Mouse (Mus musculus): ENCODE results near the gene Anpep.

The Anpep gene
- long read RNA-seq, experiment 1 = 0 reads
- long read RNA-seq, experiment 2, partial matches to known transcripts = 0 of 1 reads
- long read RNA-seq, experiment 2, other reads (novel, unspliced or antisense) = 1 of 1 reads

GRCm38 (mm10) chr7:79860811-79861210 lies at the start of gene Anpep:
Gene Anpep, minus strand, starts transcription at chr7:79861059.
- intact Hi-C loops (cut with DNase I) = no loop called here

GRCm38 (mm10) chr7:79907356-79907755 lies 46.5 kb upstream of the Anpep start:
- intact Hi-C loops (cut with DNase I) = no loop called here

DNA sequence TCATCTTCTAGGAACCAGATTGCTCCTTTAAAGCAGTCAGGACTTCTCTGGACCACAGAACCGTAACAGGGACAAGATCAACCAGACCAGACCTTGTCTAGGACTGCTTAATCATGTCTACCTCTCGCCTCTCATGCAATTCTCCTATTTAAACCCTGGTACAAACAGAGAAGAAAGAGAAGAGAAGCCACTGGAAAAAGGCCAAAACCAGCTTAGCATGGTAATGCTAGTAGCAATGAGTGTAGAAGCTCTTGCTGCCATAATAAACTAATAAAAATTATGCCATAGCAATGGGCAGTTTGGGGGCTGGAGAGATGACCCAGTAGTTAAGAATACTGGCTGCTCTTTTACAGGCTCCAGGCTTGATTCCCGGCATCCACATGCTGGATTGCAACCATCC lies 46.1 kb upstream of the Anpep start:
- intact Hi-C loops (cut with DNase I) = no loop called here

GRCm38 (mm10) chr7:79905193-79905592 lies 44.3 kb upstream of the Anpep start:
- intact Hi-C loops (cut with DNase I) = no loop called here

DNA sequence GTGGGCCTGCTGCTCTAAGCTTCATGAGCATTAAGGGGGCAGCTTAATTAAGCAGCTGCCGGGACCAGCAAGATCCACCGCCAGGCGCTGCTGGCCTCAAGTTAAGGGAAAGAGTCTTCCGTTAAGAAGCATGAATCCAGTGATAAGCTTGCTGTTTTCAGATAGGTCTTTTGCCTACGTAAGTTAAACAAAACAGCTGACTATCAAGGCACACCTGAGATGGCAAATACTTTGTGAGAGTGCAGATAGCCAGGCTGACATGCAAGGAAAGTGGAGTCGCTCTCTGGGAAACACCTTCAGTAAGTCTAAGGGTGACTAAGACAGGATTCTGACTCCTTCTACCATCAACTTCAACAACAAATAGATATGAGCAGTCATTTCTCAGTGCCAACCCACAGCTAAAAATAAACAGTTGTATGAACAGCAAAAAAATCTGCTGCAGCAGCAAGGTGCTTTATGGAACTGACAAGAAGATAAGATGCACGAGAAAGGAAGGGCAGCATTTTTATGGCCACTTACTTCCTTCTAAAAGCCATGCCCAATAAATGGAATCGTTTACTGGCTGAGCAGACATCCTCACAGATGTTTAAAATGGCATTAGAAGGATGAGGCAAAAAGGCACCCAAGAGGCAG lies 42.4 kb upstream of the Anpep start:
- intact Hi-C loops (cut with DNase I) = no loop called here

DNA sequence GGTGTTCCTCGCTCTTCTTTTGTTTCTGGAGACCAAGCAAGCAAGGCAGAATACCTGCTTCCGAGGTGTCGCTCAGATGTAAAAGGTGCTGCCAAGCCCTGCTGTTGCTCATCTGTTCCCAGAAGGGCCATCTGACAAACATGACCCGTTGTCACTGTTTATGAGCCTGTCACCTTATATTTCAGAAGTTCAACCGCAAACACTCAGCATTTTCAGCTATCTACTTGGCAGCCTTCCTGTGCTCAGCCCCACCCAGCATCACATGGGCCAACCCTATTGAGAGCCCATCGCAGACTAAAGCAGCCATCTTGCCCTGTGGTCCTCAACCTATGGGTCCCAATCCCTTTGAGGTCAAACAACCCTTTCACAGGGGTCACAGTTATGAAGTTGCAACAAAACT lies 39.9 kb upstream of the Anpep start:
- intact Hi-C loops (cut with DNase I) = no loop called here

DNA sequence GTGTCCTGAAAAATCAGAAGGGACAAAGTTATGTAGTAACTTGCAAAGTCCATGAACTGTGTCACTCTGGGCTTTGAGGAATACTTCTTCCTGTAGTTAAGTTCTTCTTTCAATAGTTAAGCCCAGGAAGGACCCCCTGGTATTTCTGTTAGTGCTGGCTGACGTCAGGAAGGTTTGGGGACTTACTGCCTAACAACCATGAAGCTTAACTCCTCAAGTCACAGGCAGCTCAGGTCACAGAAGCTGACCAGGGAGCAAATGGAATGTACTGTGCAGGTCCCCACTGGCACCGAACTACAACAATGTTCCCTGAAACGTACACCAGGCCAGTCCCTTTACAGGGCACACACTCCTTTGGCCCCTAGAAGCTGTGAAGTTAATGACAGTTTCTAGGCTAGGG lies 34.4 kb upstream of the Anpep start:
- intact Hi-C loops (cut with DNase I) = no loop called here

GRCm38 (mm10) chr7:79894790-79895189 lies 33.9 kb upstream of the Anpep start:
- intact Hi-C loops (cut with DNase I) = no loop called here

DNA sequence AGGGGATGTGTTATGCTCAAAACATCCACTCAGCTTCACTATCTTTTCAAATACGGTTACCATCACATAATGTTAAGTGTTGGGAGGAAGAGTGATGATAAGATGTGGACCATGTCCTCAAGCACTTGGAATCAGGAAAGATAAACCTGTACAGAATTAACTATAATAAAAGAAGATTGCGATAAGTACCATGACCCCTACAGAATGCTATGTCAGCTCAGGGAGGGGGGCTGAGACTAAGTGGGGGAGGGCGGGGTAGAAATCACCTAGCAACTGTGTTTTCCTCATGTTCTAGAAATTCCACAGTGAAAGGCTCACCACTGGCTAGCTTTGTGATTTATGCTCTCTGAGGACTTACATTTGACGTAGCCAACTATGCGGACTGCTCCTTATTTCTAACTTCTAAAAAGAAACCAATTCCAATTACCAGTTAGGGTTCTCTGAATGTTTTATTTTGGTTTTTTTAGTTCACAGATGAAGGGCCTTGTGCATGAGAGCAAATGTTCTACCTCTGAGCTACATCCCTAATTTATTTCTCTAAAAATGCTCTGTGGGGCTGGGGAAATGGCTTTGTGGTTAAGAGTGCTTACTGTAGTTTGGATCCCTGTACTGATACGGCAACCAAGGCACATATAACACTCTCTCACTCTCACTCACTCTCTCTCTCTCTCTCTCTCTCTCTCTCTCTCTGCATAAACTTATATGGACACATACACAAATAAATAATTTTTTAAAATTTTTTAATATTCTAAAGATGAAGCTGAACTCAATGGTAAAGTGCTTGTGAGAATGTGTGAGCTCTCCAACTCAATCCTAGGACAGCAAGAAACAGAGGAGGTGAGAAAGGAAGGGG lies 31.9 kb upstream of the Anpep start:
- intact Hi-C loops (cut with DNase I) = no loop called here

DNA sequence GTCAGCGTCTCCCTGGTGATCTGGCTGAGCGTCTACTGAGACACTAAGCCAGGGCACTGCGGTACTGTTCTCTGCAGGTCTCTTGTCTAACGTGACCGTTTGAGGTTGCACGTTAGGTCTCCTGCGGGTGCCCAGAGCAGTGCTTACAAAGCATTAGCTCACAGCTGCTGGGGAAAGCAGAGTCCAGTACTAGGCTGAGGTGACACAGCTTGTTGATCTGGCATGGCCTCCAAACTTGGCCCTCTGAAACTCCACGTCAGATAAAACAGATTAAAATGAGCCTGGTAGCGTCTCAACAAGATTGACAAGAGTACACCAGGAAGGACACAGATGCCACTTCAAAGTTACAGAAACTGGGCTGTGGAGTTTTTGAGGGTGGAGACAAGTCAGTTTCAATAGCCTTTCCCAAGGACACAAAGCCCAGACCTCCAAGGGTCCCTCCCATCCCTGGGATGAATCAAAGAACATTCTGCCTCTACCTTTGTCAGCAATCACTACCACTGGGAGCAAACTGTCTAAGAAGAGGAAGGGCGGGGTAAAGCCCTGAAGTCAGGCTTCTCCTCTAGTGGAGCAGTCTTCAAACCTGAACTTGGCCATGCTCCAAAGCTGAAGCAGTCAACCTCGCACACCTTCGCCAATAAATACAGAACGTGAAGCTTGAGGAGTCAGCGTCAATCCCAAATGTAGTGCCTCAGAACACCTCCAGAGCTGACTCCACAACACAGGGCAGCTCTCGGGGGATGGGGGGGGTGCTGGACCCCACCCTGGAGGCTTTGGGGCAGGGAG lies 29.8 kb upstream of the Anpep start:
- intact Hi-C loops (cut with DNase I) = no loop called here

DNA sequence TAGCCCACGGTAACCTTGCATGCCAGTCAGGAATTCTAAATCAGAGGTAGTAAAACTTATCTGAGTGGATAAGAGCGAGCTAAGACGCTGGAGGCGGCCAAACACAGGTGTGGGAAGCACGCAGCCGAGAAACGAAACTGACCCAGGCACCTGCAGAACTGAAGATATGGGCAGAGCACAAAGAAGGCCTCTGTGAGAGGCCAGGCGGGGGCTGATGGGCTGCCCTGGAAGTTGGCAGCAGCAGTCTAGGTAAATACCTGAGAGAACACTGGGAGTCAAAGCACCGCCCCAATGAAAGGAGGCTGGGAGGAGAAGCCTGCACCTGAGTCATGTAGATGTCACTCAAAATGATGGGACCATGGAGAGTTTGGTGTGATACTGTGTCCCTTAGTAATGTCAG lies 27.7 kb upstream of the Anpep start:
- intact Hi-C loops (cut with DNase I) = no loop called here

DNA sequence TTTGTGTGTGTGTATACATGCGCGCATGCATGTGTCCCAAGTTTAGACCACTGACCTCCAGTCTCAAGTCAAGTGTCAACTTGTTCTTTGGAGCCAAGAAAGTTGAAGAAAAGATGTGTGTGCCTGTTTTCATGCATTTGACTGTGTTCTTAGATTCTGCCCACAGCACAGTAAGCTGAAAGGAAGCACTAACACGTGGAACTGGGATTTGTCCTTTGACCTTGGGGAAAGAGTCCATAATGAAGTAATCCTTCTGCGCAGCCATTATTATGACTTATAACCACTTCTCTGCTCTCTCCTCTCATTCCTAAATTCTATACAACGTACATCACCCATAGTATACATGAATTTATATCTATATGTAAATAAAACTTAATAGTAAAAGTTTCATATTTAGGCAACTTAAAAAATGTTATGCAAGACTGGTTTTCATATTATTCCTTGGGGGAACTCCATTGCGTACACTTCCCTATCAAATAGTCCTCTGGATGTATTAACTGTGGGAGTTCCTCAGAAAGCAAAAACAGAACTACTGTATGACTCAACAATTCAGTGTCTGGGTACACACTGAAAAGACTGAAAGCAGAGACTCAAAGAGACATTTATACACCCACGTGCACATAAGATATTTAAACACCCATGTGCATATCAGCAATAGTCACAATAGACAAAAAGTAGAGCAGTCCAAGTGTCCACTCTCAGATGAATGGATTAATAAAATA lies 22.9 kb upstream of the Anpep start:
- intact Hi-C loops (cut with DNase I) = no loop called here

DNA sequence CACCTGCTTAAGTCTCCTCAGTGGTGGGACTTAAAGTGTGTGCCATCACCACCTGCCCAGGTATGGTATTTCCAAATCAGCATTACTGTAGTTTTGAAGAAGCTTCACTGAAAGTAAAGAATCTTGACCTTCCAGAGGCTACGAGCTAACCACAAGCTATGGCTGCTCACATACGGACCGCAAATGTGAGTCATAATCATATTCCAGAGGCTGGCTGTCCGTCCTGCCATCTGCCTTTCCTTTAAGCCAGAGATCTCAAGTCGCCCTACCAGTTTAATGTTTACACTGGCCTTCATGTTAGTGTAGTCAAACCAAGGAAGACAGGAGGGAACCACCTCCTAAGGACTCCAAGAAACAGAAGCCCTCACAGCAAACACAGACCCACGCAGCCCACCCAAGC lies 21.0 kb upstream of the Anpep start:
- intact Hi-C loops (cut with DNase I) = no loop called here

DNA sequence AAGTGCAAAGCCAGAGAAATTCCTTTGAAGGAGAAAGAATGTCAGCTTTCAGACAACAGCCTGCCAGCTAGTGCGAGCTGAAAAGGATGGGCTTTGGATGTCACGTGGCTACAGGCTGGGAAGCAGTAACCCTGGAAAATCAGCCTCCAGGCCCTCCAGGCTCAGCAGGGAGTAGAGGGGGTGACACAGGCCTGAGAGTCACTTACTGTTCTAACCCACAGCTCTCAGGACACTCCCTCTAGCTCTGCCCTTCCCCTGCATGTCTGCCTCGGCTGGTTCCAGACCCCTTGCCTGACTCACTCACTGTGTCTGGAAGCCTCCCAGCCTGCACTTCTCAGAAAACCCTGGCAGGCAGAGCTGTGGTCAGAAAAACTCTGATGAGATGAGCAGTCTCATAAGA lies 20.1 kb upstream of the Anpep start:
- intact Hi-C loops (cut with DNase I) = no loop called here

GRCm38 (mm10) chr7:79880033-79880432 lies 19.2 kb upstream of the Anpep start:
- intact Hi-C loops (cut with DNase I) = no loop called here

- intact Hi-C loops (cut with DNase I) = no loop called here
Observed at GRCm38 (mm10) chr7:79878455-79879025, 17.7 kb upstream of the Anpep start.

GRCm38 (mm10) chr7:79873407-79873806 lies 12.5 kb upstream of the Anpep start:
- intact Hi-C loops (cut with DNase I) = no loop called here

DNA sequence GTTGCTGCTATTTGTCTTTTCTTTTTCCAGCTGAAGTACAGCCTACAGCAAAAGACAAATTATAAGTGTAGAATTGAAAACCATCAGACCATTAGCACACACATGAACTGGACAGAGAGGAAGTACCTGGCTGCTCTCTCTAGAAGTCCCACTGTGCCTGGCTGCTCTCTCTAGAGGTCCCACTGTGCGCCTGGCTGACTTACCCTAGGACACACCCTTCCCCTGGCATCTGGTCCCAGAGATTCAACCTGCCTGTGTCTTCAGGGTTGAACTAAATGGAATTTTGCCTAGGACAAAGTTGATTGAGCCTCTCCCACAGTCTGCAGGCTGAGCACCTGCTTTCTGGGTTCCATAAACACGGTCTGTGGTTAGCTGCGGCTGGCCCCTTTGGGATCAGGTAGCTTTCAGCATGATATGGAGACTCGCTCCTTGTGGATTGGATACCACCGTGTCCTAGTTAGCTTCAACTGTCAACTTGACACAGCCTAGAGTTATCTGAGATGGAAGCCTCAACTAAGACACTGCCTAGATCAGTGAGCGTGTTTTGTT lies 11.0 kb upstream of the Anpep start:
- intact Hi-C loops (cut with DNase I) = no loop called here

DNA sequence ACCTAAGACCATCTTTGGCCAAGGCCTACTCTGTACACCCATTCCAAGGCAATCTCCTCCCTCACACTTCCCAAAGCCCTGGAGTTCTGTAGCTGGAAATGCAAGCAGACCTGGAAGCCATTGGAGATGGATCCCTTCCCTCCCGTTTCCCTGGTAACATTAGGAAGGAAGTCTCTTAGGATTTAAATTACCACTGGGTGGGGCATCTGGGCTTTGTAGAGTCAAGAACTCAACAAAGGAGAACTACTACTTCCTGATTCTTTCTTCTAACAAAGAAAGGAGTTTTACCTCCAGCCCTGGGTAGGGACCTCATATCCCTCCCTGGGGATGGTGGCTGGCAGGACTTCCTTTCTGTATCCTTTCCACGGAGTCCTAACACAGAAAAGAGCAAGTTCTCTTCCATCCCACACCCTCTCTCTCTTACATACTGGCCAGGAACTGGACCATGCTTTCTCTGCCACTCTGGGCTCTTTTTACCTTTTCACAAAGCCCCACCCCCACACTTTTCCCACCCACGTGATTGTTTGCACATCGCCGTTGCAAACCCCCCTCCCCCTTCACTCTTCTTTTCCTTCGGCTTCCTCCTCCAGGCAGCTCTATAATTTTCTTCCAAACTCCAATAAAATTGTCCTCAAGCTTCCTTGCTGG lies 8.3 kb upstream of the Anpep start:
- intact Hi-C loops (cut with DNase I) = no loop called here

GRCm38 (mm10) chr7:79868475-79868874 lies 7.6 kb upstream of the Anpep start:
- intact Hi-C loops (cut with DNase I) = no loop called here

All from adrenal gland (tissue).